Mouse (Mus musculus) thymus, postnatal 0 days (tissue): ENCODE measurements around the gene Cnih4. TPM values are rescaled to one million over a fixed set of nuclear protein-coding genes. Genes with fewer than 3 reads are reported as not detected.

Source experiments
- DNase-seq: peaks from one replicate; pipeline ENCODE4 v3.0.0-alpha.2; 2015; ENCODE audit warnings: low spot score
- polyA plus RNA-seq: library from polyadenylated mRNA; unstranded; fragments of >200 nt; fragmentation: Nextera tagmentation; extraction: Ambion mirVana; gene quantifications from 2 replicates; pipeline ENCODE4 v1.2.1, GENCODE M21; 2015

Gene Cnih4
- polyA plus RNA-seq, 1 experiment from 2014 or later, result 91.7 TPM

- DNase-seq, result peak; percentile 23
Measured at GRCm38 (mm10) chr1:181210601-181211402, 66.3 kb downstream of the Cnih4 start.

- peak; percentile 56 for DNase-seq
Measured at GRCm38 (mm10) chr1:181211403-181211919, 67.0 kb downstream of the Cnih4 start.

GRCm38 (mm10) chr1:181211920-181212633, 67.6 kb downstream of the Cnih4 start, which contains the start of gene Wdr26:
Gene Wdr26 (minus strand): TSS chr1:181212001.
- peak; percentile 86 for DNase-seq

GRCm38 (mm10) chr1:181214296-181215035, 70.0 kb downstream of the Cnih4 start:
- no peak for DNase-seq

GRCm38 (mm10) chr1:181216315-181216714, 71.8 kb downstream of the Cnih4 start:
- DNase-seq, result no peak

Other genes with a start within 250 kb of the Cnih4 start
- 142 and 147 TPM in 2 replicates for gene Pycr2, start 240.4 kb upstream of the Cnih4 start, polyA plus RNA-seq
- gene Lefty1, start 209.7 kb upstream of the Cnih4 start, polyA plus RNA-seq, result 1.7 and 2.9 TPM in 2 replicates
- gene Tmem63a, start 202.3 kb upstream of the Cnih4 start, polyA plus RNA-seq, result 13.8 and 14.4 TPM in 2 replicates
- gene Ephx1, start 123.8 kb upstream of the Cnih4 start, polyA plus RNA-seq, result 12.7 and 15.2 TPM in 2 replicates
- gene 9130409I23Rik, start 93.5 kb upstream of the Cnih4 start, polyA plus RNA-seq, result 0.25 and 0.32 TPM in 2 replicates
- gene Nvl, start 489 bp upstream of the Cnih4 start, polyA plus RNA-seq, result 23.4 and 25.0 TPM in 2 replicates
- gene Wdr26, start 67.3 kb downstream of the Cnih4 start, polyA plus RNA-seq, result 47.9 and 56.5 TPM in 2 replicates
- gene Cnih3, start 207.9 kb downstream of the Cnih4 start, polyA plus RNA-seq, result 0.10 TPM in 1 of 2 replicates, not detected in the other